Mouse (Mus musculus): ENCODE results near the gene 1700017B05Rik. TPM values are rescaled to one million over a fixed set of nuclear protein-coding genes. Genes with fewer than 3 reads are reported as not detected.
"Not testable (repeated sequence)": the region's sequence is repeated elsewhere in the genome, so short reads cannot be mapped to it uniquely, and the experiment has no call there.

1700017B05Rik gene
- total RNA-seq (2014; fragmentation: Nextera tagmentation), result 81.6 and 83.6 TPM in 2 replicates
- 13.8 and 33.3 TPM in 2 replicates for total RNA-seq (2017)

DNA sequence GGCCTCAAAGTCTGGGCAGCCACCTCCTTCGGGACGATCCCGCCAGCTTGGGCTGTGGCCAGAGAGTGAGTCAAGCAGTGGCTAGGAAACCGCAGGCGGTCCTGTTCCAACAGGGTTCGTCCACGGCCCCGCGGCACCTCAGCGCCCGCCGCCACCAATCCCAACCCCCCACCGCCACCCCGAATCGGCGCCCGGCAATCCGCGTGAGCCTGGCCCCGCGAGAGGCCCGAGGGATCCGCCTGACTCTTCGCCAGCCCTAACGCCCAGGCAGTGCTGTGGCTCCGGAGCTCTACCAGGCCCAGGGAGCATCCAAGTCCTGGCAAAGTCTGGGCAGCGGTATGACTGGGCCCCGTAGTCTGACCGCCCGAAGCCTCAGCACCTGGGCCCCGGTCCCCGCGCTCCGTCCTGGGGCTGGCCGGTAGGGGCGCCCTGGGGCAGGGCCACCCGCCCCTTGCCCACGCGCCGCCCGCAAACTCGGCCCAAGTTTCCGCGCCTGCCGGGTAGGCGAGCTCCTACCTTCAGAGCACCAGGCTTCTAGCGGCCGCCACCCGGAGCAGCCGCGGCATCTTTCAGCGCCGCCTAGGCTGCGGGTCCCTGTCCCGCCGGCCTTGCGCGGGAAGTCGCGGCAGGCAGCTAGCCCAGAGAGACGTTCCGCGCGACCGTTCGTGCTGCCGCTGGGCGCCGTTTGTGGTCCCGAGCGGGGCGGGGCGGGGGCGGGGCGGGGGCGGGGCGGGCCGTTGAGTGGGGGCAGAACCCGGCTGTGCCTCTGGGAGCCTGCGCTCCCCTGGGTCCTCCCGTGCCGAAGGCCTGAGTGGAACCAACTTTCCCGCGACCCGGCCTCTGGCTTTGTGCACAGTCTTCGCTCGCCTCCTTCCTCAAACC lies at the start of gene 1700017B05Rik:
TSS of gene 1700017B05Rik (minus strand) at position 700 of the 882 bp plus-strand sequence.
- ATAC-seq (replicated peaks; ENCODE audit: low FRiP score, low TSS enrichment, poor library complexity, severe bottlenecking), result peak; percentile 25

GRCm38 (mm10) chr9:57310895-57311294 lies 48.5 kb upstream of the 1700017B05Rik start:
- ATAC-seq (replicated peaks; ENCODE audit: low FRiP score, low TSS enrichment, poor library complexity, severe bottlenecking), result no peak

- ATAC-seq (replicated peaks; ENCODE audit: low FRiP score, low TSS enrichment, poor library complexity, severe bottlenecking), result no peak
Measured at GRCm38 (mm10) chr9:57309353-57309752, 46.9 kb upstream of the 1700017B05Rik start.

DNA sequence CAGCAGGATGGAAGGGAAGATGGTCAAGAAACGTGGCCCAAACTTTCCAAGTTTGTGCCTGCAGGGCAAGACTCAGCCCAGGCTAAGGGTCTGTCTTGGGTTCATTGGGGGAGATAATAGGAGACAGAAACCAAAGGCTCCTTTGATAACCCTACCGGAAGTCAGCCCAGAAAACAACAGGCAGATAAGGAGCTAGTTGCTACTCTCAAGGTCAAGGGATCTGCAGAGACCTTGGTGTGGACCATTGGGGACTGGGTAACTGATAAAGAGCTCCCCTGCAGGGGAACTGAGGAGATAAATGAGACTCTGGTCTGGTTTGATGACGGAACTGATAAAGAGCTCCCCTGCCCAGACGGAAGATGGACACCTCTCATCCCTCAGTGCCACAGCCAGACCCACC lies 45.0 kb upstream of the 1700017B05Rik start:
- ATAC-seq (replicated peaks; ENCODE audit: low FRiP score, low TSS enrichment, poor library complexity, severe bottlenecking), result peak; percentile 47; the same call in 1 of the 2 replicates

- ATAC-seq (replicated peaks; ENCODE audit: low FRiP score, low TSS enrichment, poor library complexity, severe bottlenecking), result not testable (repeated sequence)
Measured at GRCm38 (mm10) chr9:57304716-57305115, 42.3 kb upstream of the 1700017B05Rik start.

- ATAC-seq (replicated peaks; ENCODE audit: low FRiP score, low TSS enrichment, poor library complexity, severe bottlenecking), result no peak
Measured at GRCm38 (mm10) chr9:57304251-57304650, 41.8 kb upstream of the 1700017B05Rik start.

GRCm38 (mm10) chr9:57303356-57303755 lies 40.9 kb upstream of the 1700017B05Rik start:
- no peak for ATAC-seq (replicated peaks; ENCODE audit: low FRiP score, low TSS enrichment, poor library complexity, severe bottlenecking)

- no peak for ATAC-seq (replicated peaks; ENCODE audit: low FRiP score, low TSS enrichment, poor library complexity, severe bottlenecking)
Measured at GRCm38 (mm10) chr9:57300825-57301224, 38.4 kb upstream of the 1700017B05Rik start.

GRCm38 (mm10) chr9:57299790-57300477 lies 37.5 kb upstream of the 1700017B05Rik start:
- peak; percentile 97 for ATAC-seq (replicated peaks; ENCODE audit: low FRiP score, low TSS enrichment, poor library complexity, severe bottlenecking)

DNA sequence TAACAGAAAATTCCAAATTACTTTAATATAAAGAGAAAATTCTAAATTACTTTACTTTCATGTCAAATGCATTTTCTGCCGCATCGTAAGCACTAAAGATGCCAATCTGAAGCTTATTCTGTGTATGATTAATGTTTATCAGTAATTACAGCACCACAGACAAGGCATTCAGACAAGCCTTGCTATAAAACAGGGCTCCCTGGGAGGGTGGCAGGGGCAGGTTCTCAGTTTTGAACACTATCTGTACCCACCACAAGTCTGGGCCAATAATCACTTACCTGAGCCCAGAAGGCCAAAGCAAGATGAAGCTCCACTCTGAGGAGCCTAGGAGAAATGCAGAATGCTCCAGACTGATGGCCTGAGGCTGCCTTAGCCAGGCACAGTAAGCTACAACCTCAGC lies 35.5 kb upstream of the 1700017B05Rik start:
- no peak for ATAC-seq (replicated peaks; ENCODE audit: low FRiP score, low TSS enrichment, poor library complexity, severe bottlenecking)

- no peak for ATAC-seq (replicated peaks; ENCODE audit: low FRiP score, low TSS enrichment, poor library complexity, severe bottlenecking)
Measured at GRCm38 (mm10) chr9:57296277-57296676, 33.9 kb upstream of the 1700017B05Rik start.

DNA sequence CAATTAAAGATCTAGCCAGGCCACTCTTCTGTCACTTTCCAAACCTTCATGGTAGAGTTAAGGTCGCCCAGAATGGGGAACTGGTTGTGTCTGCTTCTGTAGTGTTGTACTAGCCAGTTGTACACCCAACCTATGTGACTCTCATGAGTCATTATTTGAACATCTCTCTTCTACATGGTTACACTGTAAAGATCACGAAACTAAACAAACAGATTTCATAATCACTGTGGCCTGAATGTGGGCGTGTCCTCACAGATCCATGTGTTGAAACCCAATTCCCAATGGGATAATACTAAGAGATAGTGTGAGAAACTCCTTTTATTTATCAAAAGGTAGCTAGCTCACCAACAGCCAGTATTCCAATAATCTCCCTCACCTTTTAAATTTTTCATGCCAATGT lies 33.3 kb upstream of the 1700017B05Rik start:
- ATAC-seq (replicated peaks; ENCODE audit: low FRiP score, low TSS enrichment, poor library complexity, severe bottlenecking), result no peak

GRCm38 (mm10) chr9:57294905-57295304 lies 32.5 kb upstream of the 1700017B05Rik start:
- no peak for ATAC-seq (replicated peaks; ENCODE audit: low FRiP score, low TSS enrichment, poor library complexity, severe bottlenecking)

DNA sequence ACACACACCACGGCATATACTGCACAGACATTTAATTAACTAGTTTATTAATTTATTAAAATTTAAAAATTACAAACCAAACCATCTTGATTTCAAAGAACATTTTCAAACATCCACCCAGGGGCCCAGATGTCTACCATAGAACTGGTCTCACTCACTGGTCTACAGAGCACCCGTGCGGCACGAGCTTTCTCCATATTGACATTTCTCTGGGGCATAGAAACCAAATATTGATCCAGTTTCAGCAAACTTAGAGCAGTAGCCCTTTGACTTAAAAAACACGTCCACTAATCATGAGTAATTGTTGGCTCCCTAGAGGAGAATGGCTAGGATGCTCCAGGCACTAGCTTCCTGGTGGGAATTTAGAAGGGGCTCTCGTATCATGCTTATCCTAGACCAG lies 24.8 kb upstream of the 1700017B05Rik start:
- ATAC-seq (replicated peaks; ENCODE audit: low FRiP score, low TSS enrichment, poor library complexity, severe bottlenecking), result no peak

DNA sequence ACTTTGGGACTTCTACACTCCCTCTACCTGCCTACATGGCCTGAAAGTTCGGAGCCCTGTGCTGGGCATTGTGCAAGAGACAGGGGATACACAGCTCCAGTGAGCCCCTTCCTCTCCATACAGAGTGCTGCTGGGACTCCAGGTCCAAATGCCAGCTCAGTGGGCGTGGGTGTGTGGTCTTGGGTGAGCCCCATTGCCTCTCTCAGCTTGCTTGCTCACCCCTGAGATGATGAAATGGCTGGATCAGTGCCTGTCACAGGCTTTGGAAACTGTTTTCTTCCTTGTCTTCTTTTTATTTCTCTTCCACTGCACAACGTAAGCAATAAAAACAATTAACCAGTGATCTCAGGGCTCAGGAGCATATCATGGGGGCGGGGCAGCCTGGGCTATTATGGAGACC lies 20.9 kb upstream of the 1700017B05Rik start:
- no peak for ATAC-seq (replicated peaks; ENCODE audit: low FRiP score, low TSS enrichment, poor library complexity, severe bottlenecking)

- no peak for ATAC-seq (replicated peaks; ENCODE audit: low FRiP score, low TSS enrichment, poor library complexity, severe bottlenecking)
Measured at GRCm38 (mm10) chr9:57282686-57283085, 20.3 kb upstream of the 1700017B05Rik start.

GRCm38 (mm10) chr9:57281549-57281948 lies 19.1 kb upstream of the 1700017B05Rik start:
- ATAC-seq (replicated peaks; ENCODE audit: low FRiP score, low TSS enrichment, poor library complexity, severe bottlenecking), result peak; percentile 49; the same call in 1 of the 2 replicates

GRCm38 (mm10) chr9:57279441-57279840 lies 17.0 kb upstream of the 1700017B05Rik start:
- no peak for ATAC-seq (replicated peaks; ENCODE audit: low FRiP score, low TSS enrichment, poor library complexity, severe bottlenecking)

- ATAC-seq (replicated peaks; ENCODE audit: low FRiP score, low TSS enrichment, poor library complexity, severe bottlenecking), result peak; percentile 42; the same call in 1 of the 2 replicates
Measured at GRCm38 (mm10) chr9:57278268-57278667, 15.9 kb upstream of the 1700017B05Rik start.

DNA sequence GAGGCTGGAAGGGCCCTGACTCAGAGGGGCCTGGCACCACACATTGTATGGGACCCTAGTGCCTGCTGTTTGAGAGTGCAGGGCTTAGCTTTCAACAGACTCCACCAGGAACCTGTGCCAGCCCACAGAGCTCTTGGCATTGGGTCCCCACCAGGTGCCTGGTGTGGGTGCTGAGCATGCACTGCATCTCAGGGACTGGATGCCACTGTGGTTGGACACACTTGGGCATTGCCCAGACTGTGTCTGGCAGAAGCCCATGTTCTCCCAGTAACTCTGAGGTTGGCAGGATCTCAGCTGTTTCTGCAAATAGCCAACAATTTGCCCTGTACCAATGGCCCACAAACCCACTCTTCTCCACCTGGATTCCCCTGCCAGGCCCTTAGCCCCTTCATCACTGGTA lies 13.9 kb upstream of the 1700017B05Rik start:
- ATAC-seq (replicated peaks; ENCODE audit: low FRiP score, low TSS enrichment, poor library complexity, severe bottlenecking), result no peak
